Mouse (Mus musculus): ENCODE data around the gene 1700057G04Rik.

DNA sequence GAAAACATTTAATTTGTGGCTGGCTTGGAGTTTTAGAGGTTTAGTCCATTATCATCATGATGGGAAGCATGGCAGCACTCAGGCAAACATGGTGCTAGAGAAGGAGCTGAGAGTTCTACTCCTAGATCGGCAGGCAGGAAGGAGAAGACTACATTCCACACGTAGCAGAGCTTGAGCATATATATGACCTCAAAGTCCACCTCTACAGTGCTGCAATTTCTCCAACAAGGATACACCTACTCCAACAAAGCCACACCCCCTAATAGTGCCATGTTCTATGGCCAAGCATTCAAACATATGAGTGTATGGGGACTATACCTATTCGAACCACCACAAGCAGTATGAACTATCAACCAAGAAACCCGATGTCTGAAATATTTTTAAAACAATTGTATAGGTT is 22.2 kb downstream of the 1700057G04Rik start:
- TF ChIP-seq CTCF (IDR thresholded peaks at IDR 0.05; ENCODE audit: extremely low read depth, insufficient read depth, insufficient read length, insufficient replicate concordance) (no peak), POLR2A (IDR thresholded peaks at IDR 0.05; ENCODE audit: low read depth, low read length) (no peak)
